Mouse (Mus musculus): ENCODE data around the gene Ccdc142. TPM values are rescaled to one million over a fixed set of nuclear protein-coding genes. Genes with fewer than 3 reads are reported as not detected.
A peak's percentile ranks its signal among the peaks of the same experiment; 100 is the strongest.

Gene Ccdc142
- total RNA-seq, 2 experiments from 2014 or later: 4.4 to 5.8 TPM

GRCm38 (mm10) chr6:83083497-83083896, 17.9 kb upstream of the Ccdc142 start:
- no peak for DNase-seq (ENCODE audit: low spot score in 2 of 2)

- no peak for DNase-seq (ENCODE audit: low spot score in 2 of 2)
Measured at GRCm38 (mm10) chr6:83084477-83084876, 16.9 kb upstream of the Ccdc142 start.

GRCm38 (mm10) chr6:83086121-83087035, 15.0 kb upstream of the Ccdc142 start, which contains the start of gene Lbx2:
Lbx2 (plus strand) TSS chr6:83086367.
- DNase-seq (ENCODE audit: low spot score in 2 of 2): peak in 1 of 2 experiments; percentile 48

- peak; percentile 55 to 62 for DNase-seq (ENCODE audit: low spot score in 2 of 2)
Measured at GRCm38 (mm10) chr6:83087205-83087925, 14.0 kb upstream of the Ccdc142 start.

GRCm38 (mm10) chr6:83087926-83088260, 13.5 kb upstream of the Ccdc142 start:
- no peak for DNase-seq (ENCODE audit: low spot score in 2 of 2)

- DNase-seq (ENCODE audit: low spot score in 2 of 2): no peak
Measured at GRCm38 (mm10) chr6:83092416-83093127, 8.8 kb upstream of the Ccdc142 start.

- no peak for DNase-seq (ENCODE audit: low spot score in 2 of 2)
Measured at GRCm38 (mm10) chr6:83095968-83096367, 5.4 kb upstream of the Ccdc142 start.

GRCm38 (mm10) chr6:83098411-83098810, 3.0 kb upstream of the Ccdc142 start:
- DNase-seq (ENCODE audit: low spot score in 2 of 2): peak in 1 of 2 experiments; percentile 43

- peak; percentile 66 for DNase-seq (ENCODE audit: low spot score in 2 of 2)
Measured at GRCm38 (mm10) chr6:83101688-83102556, 521 bp downstream of the Ccdc142 start.

GRCm38 (mm10) chr6:83103130-83103650, 1.8 kb downstream of the Ccdc142 start:
- DNase-seq (ENCODE audit: low spot score in 2 of 2): no peak

GRCm38 (mm10) chr6:83104158-83104557, 2.8 kb downstream of the Ccdc142 start:
- no peak for DNase-seq (ENCODE audit: low spot score in 2 of 2)

GRCm38 (mm10) chr6:83107566-83108400, 6.4 kb downstream of the Ccdc142 start:
- DNase-seq (ENCODE audit: low spot score in 2 of 2): peak; percentile 79 to 80

GRCm38 (mm10) chr6:83108762-83109668, 7.6 kb downstream of the Ccdc142 start, which contains the start of gene Mrpl53:
Mrpl53 (plus strand) TSS chr6:83109040.
- peak; percentile 81 to 83 for DNase-seq (ENCODE audit: low spot score in 2 of 2)

- DNase-seq (ENCODE audit: low spot score in 2 of 2): no peak
Measured at GRCm38 (mm10) chr6:83111510-83112136, 10.2 kb downstream of the Ccdc142 start.

- DNase-seq (ENCODE audit: low spot score in 2 of 2): peak; percentile 94 to 96
Measured at GRCm38 (mm10) chr6:83115011-83115671, 13.7 kb downstream of the Ccdc142 start, which contains the start of gene Mogs. Mogs (plus strand) TSS chr6:83115496.

GRCm38 (mm10) chr6:83115682-83116372, 14.4 kb downstream of the Ccdc142 start:
- no peak for DNase-seq (ENCODE audit: low spot score in 2 of 2)

Data from adrenal gland, adult 18-20 months (tissue).